Comparison of ENCODE assay signal across 24 mouse cellular contexts in the genomic region with DNA sequence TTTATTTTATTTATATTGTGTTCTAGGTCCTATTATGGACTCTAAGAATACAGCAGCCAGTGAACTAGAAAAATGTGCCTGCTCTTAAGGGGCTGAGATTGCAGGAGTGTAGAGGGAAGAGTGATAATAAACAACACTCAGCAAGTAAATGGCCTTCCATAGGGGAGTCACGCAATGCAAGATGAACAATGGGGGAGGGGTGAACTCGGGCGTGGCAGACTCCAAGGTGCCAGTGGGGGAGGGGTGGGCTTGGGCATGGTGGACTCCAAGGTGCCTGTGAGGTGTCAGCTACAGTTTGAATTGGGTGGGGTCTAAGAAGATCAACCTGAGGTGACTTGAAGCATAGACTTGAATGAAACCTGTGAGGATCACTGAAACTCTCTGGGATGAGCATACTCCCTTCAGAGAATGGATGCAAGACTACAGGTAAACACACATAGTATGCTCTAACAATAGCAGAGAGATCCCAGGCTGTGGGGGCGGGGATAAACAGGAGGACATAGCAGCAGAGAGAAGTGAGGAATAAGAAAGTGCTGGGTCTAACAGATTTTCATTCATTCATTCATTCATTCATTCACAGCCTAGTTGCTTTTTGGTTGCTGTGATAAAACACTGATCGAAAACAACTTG.
A peak's percentile ranks its signal among the peaks of the same experiment; 100 is the strongest.
DNase-seq lines count a peak whose midpoint lies in the region; ATAC-seq and TF ChIP-seq lines count a peak whose summit lies in the region.
"Had no signal": no experiment of that assay in that cellular context is flagged by ENCODE, and none has a peak within 500 bp of the region (broad histone marks: within the 10 kb centered on the region; RNA-seq: fewer than 3 reads in every experiment).

No protein-coding gene starts in this region.

- H3K36me3 ChIP-seq in midbrain, embryonic 11.5 days (ENCODE audit: control insufficient read depth, insufficient read depth, low read length): no peaks in the 10 kb centered on the region
- H3K36me3 ChIP-seq in midbrain, embryonic 16.5 days (ENCODE audit: control insufficient read depth, insufficient read depth, low read length): no peaks in the 10 kb centered on the region
- H3K36me3 ChIP-seq in kidney, adult 2 months (ENCODE audit: control insufficient read depth, insufficient read depth, low read length): no peaks in the 10 kb centered on the region
- H3K36me3 ChIP-seq: embryonic facial prominence, embryonic 13.5 days; embryonic facial prominence, embryonic 15.5 days; forebrain, embryonic 10.5 days; forebrain, embryonic 12.5 days had no signal

- no peak overlapping the region for H3K27ac ChIP-seq in midbrain, embryonic 11.5 days (ENCODE audit: low read depth, low read length)
- no peak overlapping the region for H3K27ac ChIP-seq in midbrain, embryonic 16.5 days (ENCODE audit: low read length)
- H3K27ac ChIP-seq in kidney, adult 2 months (ENCODE audit: insufficient read depth, low read depth, low read length): no peak overlapping the region
- H3K27ac ChIP-seq: embryonic facial prominence, embryonic 13.5 days; embryonic facial prominence, embryonic 15.5 days; forebrain, embryonic 10.5 days; forebrain, embryonic 12.5 days had no signal

- no peak overlapping the region for H3K9ac ChIP-seq in midbrain, embryonic 11.5 days (ENCODE audit: low read length)
- H3K9ac ChIP-seq in midbrain, embryonic 16.5 days (ENCODE audit: low read depth, low read length): no peak overlapping the region
- H3K9ac ChIP-seq: embryonic facial prominence, embryonic 13.5 days; embryonic facial prominence, embryonic 15.5 days; forebrain, embryonic 12.5 days had no signal

- peak; percentile 4 for DNase-seq in heart, postnatal 4 days
- DNase-seq in heart, adult 8-10 months (ENCODE audit: low spot score): no peak
- DNase-seq in midbrain, embryonic 11.5 days (ENCODE audit: low spot score, missing footprints): peak; percentile 74
- peak; percentile 26 for DNase-seq in ES-CJ7 (ENCODE audit: low read depth, low spot score)
- DNase-seq in cerebellum, adult 11 months: no peak
- no peak for DNase-seq in kidney, adult 2 months
- DNase-seq: adrenal gland, adult 8-10 months; adrenal gland, postnatal 14 days; adrenal gland, postnatal 36 days; cerebellum, adult 18-20 months; cerebellum, adult 8-10 months; cerebellum, adult 9-11 months; cerebellum, postnatal 14 days; cerebellum, postnatal 36 days; embryo, embryonic 11 days had no signal

- no peaks in the 10 kb centered on the region for H3K9me3 ChIP-seq in midbrain, embryonic 11.5 days (ENCODE audit: control insufficient read depth, low read length)
- H3K9me3 ChIP-seq in midbrain, embryonic 16.5 days (replicated peaks; ENCODE audit: control insufficient read depth, low read length, poor library complexity, severe bottlenecking): no peaks in the 10 kb centered on the region
- H3K9me3 ChIP-seq: embryonic facial prominence, embryonic 13.5 days; embryonic facial prominence, embryonic 15.5 days; forebrain, embryonic 10.5 days; forebrain, embryonic 12.5 days had no signal

- no peak overlapping the region for H3K4me2 ChIP-seq in midbrain, embryonic 11.5 days
- H3K4me2 ChIP-seq in midbrain, embryonic 16.5 days (ENCODE audit: low read length): no peak overlapping the region
- H3K4me2 ChIP-seq: embryonic facial prominence, embryonic 13.5 days; embryonic facial prominence, embryonic 15.5 days; forebrain, embryonic 12.5 days had no signal

- no peak for TF ChIP-seq POLR2A in kidney, adult 2 months (IDR thresholded peaks at IDR 0.05; ENCODE audit: low read depth, low read length)

- no peaks in the 10 kb centered on the region for H3K27me3 ChIP-seq in midbrain, embryonic 11.5 days (ENCODE audit: control insufficient read depth, insufficient read depth, low read length)
- H3K27me3 ChIP-seq in midbrain, embryonic 16.5 days (ENCODE audit: control insufficient read depth, insufficient read depth, low read depth, low read length): no peaks in the 10 kb centered on the region
- H3K27me3 ChIP-seq in kidney, adult 2 months (replicated peaks; ENCODE audit: control insufficient read depth, insufficient read depth, low read length): no peaks in the 10 kb centered on the region; the same call in 1 of the 2 replicates
- H3K27me3 ChIP-seq: embryonic facial prominence, embryonic 13.5 days; embryonic facial prominence, embryonic 15.5 days; forebrain, embryonic 12.5 days had no signal

- TF ChIP-seq CTCF in kidney, adult 2 months (conservative IDR thresholded peaks at IDR 0.05; ENCODE audit: insufficient read depth, insufficient read length, low read depth, low read length): no peak

- no peaks in the 10 kb centered on the region for H3K4me1 ChIP-seq in midbrain, embryonic 11.5 days (ENCODE audit: control insufficient read depth, insufficient read depth, low read length)
- peaks cover 5% of the 10 kb centered on the region for H3K4me1 ChIP-seq in midbrain, embryonic 16.5 days (ENCODE audit: control insufficient read depth, insufficient read depth, low read length)
- peaks cover 6% of the 10 kb centered on the region for H3K4me1 ChIP-seq in kidney, adult 2 months (ENCODE audit: control insufficient read depth, insufficient read depth, low read length)

- no peak for ATAC-seq in midbrain, embryonic 11.5 days (ENCODE audit: low FRiP score)
- ATAC-seq in midbrain, embryonic 16.5 days: no peak
- ATAC-seq: activated CD4-positive, CD25-positive, alpha-beta regulatory T cell, adult 4 months; forebrain, embryonic 14.5 days; forebrain, embryonic 16.5 days had no signal

- 80% methylated on average over 5 of the region's 5 CpGs for WGBS in midbrain, embryonic 11.5 days
- 86% methylated on average over 5 of the region's 5 CpGs for WGBS in midbrain, embryonic 16.5 days
- 87% methylated on average over 5 of the region's 5 CpGs for WGBS in kidney, adult 2 months

- H3K4me3 ChIP-seq in midbrain, embryonic 11.5 days (ENCODE audit: low read depth, low read length): no peak overlapping the region
- H3K4me3 ChIP-seq in midbrain, embryonic 16.5 days (ENCODE audit: low read depth, low read length): no peak overlapping the region
- H3K4me3 ChIP-seq in kidney, adult 2 months (ENCODE audit: insufficient read depth, low read depth, low read length): no peak overlapping the region
- H3K4me3 ChIP-seq: embryonic facial prominence, embryonic 13.5 days; embryonic facial prominence, embryonic 15.5 days; erythroblast, embryonic 14.5 days; forebrain, embryonic 10.5 days; forebrain, embryonic 12.5 days had no signal

Comparison
In these comparisons a context has a peak if more than half of its experiments do, and no peak if none do; other contexts are left out.
1. DNase-seq: peak in heart, postnatal 4 days (single experiment), midbrain, embryonic 11.5 days (single experiment) and ES-CJ7 (single experiment); none in heart, adult 8-10 months (single experiment), cerebellum, adult 11 months (single experiment) and kidney, adult 2 months (single experiment).